Mouse (Mus musculus) cerebellum, adult 2 months (tissue): ENCODE measurements around the gene Thsd4. TPM values are rescaled to one million over a fixed set of nuclear protein-coding genes. Genes with fewer than 3 reads are reported as not detected.

Experiments used
- DNase-seq, 2 experiments: peaks; one replicate each; pipeline ENCODE4 v3.0.0; 2021
- H3K27ac ChIP-seq: fragments of 200-500 bp; 2 replicates; pipeline ENCODE4 v1.5.1; 2012; ENCODE audit warnings: low read length, control low read depth, inconsistent platforms; ENCODE audit not compliant: insufficient read depth
- H3K27me3 ChIP-seq: fragments of 200-500 bp; 2 replicates; pipeline ENCODE4 v1.6.1; 2012; ENCODE audit warnings: inconsistent platforms, mild to moderate bottlenecking, low read length, moderate library complexity; ENCODE audit not compliant: control insufficient read depth, insufficient read depth
- H3K4me1 ChIP-seq: fragments of 200-500 bp; 2 replicates; pipeline ENCODE4 v1.6.1; 2011; ENCODE audit warnings: low read length; ENCODE audit not compliant: control insufficient read depth, insufficient read depth
- H3K4me3 ChIP-seq: fragments of 200-500 bp; replicated peaks from 2 replicates; pipeline ENCODE3; 2011; ENCODE audit warnings: mild to moderate bottlenecking, low read depth, low read length, control low read depth; ENCODE audit not compliant: insufficient read depth
- CTCF ChIP-seq: fragments of 200-500 bp; IDR thresholded peaks from 2 replicates; pipeline ENCODE4 v1.5.1; 2011; ENCODE audit warnings: low read depth, mild to moderate bottlenecking, control low read depth, low read length, moderate library complexity, borderline replicate concordance; ENCODE audit not compliant: insufficient read depth
- POLR2A ChIP-seq: fragments of 200-500 bp; IDR thresholded peaks from 2 replicates; pipeline ENCODE4 v1.6.1; 2011; ENCODE audit warnings: low read length, control low read depth, borderline replicate concordance; ENCODE audit not compliant: insufficient read depth
- WGBS: fragments of 180-500 bp; shearing (Covaris S2); methylation state at CpG from one replicate; pipeline ENCODE4 v1.1.7; 2018; 5-methylcytosine and 5-hydroxymethylcytosine counted together
- polyA plus RNA-seq: library from polyadenylated mRNA; depleted of rRNA; stranded (reverse); fragments of >200 nt; gene quantifications from 2 replicates; pipeline ENCODE4 v1.2.3, GENCODE M21; 2012

Gene Thsd4
- polyA plus RNA-seq, 1 experiment, result 2.7 TPM

DNA sequence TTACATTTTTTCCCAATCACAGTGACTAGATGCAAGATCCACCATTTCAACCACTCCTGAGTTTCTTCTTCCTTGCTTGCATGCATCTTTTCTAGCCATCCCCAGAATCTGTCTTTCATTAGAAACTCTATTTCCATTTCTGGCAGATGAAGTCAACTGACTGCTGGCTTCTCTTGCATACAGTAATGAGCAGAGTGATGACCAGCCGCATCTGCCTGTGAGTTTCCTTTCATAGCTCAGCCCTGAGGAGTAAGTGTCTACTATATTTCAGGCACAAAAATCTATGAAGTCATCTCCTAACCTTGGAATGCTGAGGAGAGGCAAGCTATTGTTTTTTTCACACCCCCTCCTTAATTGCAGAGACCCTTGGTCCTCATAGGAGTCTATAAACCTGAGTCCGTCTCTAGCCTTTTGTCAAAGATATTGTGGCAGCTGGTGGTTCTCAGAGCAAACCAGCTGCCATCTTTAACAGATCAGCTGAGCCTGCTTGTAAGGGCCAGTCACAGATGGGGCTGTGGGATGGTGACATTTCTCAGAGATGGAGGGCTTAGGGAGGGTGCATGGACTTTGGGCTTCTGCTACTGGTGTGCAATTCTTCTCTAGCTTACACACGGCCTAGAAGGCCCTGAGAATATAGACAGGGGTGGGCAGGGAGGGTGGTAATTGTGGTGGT is 535.8 kb downstream of the Thsd4 start:
- H3K27me3 ChIP-seq, result no peaks in the 10 kb centered on the region
- DNase-seq, result no peak
- H3K4me3 ChIP-seq, result no peak overlapping the region
- WGBS, result 65% methylated on average over 3 of the region's 3 CpGs
- H3K4me1 ChIP-seq, result no peaks in the 10 kb centered on the region
- no peak overlapping the region for H3K27ac ChIP-seq
- TF ChIP-seq POLR2A, result no peak
- no peak for TF ChIP-seq CTCF

DNA sequence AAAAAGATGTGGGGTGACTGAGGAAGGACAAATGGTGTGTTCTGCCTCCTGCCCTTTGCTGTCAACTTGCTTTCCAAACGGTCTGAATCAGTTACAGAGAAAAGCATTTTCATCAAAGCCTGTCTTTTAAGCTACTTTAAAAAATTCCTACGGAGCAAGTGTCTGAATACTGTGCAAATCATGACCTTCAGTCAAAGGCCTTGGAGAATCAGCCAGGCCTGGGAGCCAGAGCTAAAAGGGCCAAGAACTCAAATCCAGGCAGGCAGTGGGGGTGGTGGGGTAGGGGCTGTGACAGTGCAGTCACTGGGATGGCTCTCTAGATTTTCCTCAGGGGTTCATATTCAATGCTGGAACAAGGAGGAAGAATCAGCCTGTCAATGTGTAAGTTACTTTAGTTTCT is 540.7 kb downstream of the Thsd4 start:
- Histone ChIP-seq H3K27me3 (no peaks in the 10 kb centered on the region), H3K27ac (no peak overlapping the region), H3K4me1 (no peaks in the 10 kb centered on the region), H3K4me3 (no peak overlapping the region)
- TF ChIP-seq POLR2A, result no peak
- TF ChIP-seq CTCF, result no peak
- 61% methylated on average over 2 of the region's 2 CpGs for WGBS
- DNase-seq, result no peak

DNA sequence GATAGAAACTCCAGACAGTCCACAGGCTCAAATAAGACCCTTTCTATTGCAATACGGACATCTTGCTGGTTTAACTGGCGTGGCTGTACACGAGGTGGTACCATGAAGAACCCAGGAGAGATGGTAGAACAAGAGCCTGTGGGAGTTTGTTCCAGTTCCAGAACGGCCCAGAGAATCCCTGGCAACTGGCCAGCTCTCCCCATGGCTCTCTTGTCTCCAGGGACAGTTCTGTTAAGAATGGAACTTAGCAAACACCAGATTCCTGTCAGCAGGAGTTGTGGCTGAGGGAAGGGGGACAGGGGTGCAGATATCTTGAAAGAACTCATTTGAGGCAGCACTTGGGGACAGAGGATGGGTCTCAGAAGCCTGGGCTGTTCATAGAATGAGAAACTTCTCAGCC is 550.6 kb downstream of the Thsd4 start:
- H3K4me1 ChIP-seq, result no peaks in the 10 kb centered on the region
- TF ChIP-seq CTCF (no peak), POLR2A (no peak)
- H3K27ac ChIP-seq, result no peak overlapping the region
- DNase-seq, result no peak
- 46% methylated on average over 4 of the region's 4 CpGs for WGBS
- H3K27me3 ChIP-seq, result no peaks in the 10 kb centered on the region
- H3K4me3 ChIP-seq, result no peak overlapping the region

DNA sequence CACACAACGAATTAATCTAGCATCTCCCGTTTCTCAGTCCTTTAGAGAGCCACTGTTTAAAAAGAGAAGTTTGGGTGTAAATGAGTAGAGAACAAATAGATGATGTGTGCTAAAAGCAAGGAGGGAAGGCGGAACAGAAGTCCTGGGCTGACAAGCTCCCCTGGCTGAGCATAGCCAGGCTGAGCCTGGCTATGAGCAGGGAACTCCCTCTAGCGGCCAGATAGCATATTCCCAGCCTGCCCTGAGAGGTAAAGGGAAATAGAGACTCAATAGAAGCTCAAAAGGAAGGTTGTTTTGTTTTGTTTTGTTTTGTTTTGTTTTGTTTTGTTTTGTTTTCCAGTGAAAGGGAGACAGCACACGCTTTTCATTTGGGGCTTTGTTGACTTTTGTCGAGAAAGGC is 552.5 kb downstream of the Thsd4 start:
- 35% methylated on average over 6 of the region's 6 CpGs for WGBS
- no peaks in the 10 kb centered on the region for H3K27me3 ChIP-seq
- TF ChIP-seq CTCF (peak; percentile 74; the same call in 1 of the 2 replicates), POLR2A (no peak)
- no peaks in the 10 kb centered on the region for H3K4me1 ChIP-seq
- no peak overlapping the region for H3K4me3 ChIP-seq
- H3K27ac ChIP-seq, result no peak overlapping the region
- peak; percentile 46 to 57 for DNase-seq

DNA sequence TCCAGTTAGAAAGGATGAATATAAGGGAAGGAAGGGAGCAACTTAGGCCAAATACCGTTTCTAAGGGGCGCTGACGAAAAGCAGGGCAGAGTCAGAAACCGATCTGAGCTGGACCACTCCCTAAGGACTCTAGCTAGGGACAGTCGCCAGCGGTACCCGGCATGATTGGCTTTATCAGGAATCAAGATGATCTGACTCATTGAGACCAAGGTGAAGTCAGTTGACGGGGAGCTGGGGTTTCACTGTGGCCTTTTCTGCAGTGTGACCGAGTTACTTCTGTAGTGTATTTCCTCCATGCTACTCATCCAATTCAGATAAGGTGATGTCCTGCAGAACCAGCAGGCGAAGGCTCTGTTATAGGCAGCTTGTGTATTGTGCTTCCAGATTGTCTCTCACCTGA is 556.8 kb downstream of the Thsd4 start:
- H3K27me3 ChIP-seq, result no peaks in the 10 kb centered on the region
- no peak overlapping the region for H3K4me3 ChIP-seq
- WGBS, result 84% methylated on average over 10 of the region's 10 CpGs
- TF ChIP-seq CTCF, result no peak
- TF ChIP-seq POLR2A, result no peak
- no peak for DNase-seq
- H3K4me1 ChIP-seq, result peaks cover 3% of the 10 kb centered on the region; the same call in 1 of the 2 replicates
- H3K27ac ChIP-seq, result no peak overlapping the region

DNA sequence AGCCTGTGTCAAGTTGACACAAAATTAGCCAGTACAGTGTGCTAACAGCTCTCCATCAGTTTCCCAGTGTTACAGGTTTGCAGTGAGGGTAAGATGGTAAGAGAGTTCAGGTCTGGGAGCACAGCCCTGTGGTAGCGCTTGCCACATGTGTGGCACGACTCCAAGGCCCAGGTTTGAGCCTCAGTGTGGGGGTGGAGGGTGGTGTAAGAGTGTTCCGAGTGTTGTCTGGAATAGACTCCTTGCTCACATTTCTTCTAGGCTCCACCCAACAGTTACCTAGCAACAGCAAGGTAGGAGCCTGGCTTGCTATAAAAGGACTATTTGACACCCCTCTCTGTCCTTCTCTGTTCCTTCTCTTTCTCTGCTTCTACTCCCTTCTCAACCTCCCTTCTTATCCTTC is 557.5 kb downstream of the Thsd4 start:
- Histone ChIP-seq H3K4me3 (no peak overlapping the region), H3K27ac (no peak overlapping the region), H3K4me1 (peaks cover 3% of the 10 kb centered on the region; the same call in 1 of the 2 replicates), H3K27me3 (no peaks in the 10 kb centered on the region)
- WGBS, result 61% methylated on average over 3 of the region's 3 CpGs
- no peak for DNase-seq
- no peak for TF ChIP-seq POLR2A
- TF ChIP-seq CTCF, result no peak

DNA sequence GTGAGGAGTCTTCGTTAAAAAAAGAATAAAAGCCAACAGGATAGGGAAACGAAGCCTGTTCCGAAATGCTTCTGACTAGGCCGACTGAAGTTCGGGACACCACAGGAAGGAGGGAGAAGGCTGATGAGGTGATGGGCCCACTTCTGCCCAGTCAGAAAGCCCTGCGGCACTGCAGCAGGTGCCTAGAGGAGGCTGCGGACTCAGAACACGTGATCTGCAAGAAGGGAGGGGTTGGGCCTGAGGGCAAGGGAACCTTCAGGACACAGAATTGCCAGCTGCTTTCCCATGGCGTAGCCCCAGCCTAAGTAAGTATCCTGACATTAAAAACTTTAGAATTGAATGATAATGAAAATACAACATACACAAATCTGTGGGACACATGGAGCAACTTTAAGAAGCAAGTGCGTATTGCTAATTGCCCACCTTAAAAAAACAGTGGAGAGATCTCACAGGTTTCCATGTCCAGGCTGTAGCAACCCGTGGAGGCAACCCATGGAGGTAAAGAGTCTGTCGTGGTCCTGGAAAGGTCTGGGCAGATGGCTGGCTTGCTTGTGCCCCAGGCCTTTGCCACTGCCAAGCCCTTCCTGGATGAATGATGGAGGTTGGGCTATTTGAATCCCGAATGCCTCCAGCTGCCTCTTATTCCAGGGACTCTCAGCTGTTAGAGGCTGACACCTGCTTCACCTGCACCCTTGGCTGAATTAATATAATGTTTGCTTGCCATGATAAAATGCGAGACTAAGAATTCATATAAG is 560.5 kb downstream of the Thsd4 start:
- WGBS, result 51% methylated on average over 14 of the region's 14 CpGs
- no peak for TF ChIP-seq POLR2A
- no peak for TF ChIP-seq CTCF
- Histone ChIP-seq H3K27ac (no peak overlapping the region), H3K27me3 (no peaks in the 10 kb centered on the region), H3K4me3 (no peak overlapping the region), H3K4me1 (peaks cover 3% of the 10 kb centered on the region; the same call in 1 of the 2 replicates)
- DNase-seq, result peak; percentile 17 to 18

DNA sequence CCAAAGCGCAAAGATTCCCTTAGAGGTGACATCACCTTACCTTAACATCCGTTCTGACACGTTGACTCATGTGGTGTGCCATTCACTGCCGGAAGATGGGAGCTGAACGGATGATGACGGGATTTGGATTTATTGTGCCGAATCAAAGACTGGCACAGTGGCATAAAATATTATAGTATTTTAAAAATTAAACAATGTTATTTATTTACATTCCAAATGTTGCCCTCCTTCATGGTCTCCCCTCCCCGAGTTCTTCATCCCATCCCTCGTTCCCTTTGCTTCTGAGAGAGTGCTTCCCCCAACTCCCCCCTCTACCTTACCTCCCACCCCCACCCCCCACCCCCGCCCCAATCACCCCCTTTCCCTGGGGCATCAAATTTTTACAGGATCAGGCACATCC is 561.3 kb downstream of the Thsd4 start, which contains the start of gene Nr2e3:
Gene Nr2e3, minus strand, starts transcription at position 101 of the 400 bp plus-strand sequence.
- H3K4me1 ChIP-seq, result peaks cover 3% of the 10 kb centered on the region; the same call in 1 of the 2 replicates
- no peak within 1 kb of the TSS for H3K4me3 ChIP-seq
- TF ChIP-seq POLR2A, result no peak
- no peak for TF ChIP-seq CTCF
- no peaks in the 10 kb centered on the region for H3K27me3 ChIP-seq
- no peak within 1 kb of the TSS for H3K27ac ChIP-seq
- no peak for DNase-seq
- 93% methylated on average over 10 of the region's 10 CpGs for whole genome bisulfite sequencing
